Mouse (Mus musculus) lung, postnatal 25 days (tissue): ENCODE measurements around the gene Slc22a3.
A peak's percentile ranks its signal among the peaks of the same experiment; 100 is the strongest.

Source experiments
- DNase-seq: peaks from one replicate; pipeline ENCODE4 v3.0.0; 2022; ENCODE audit warnings: low spot score

The Slc22a3 gene

DNA sequence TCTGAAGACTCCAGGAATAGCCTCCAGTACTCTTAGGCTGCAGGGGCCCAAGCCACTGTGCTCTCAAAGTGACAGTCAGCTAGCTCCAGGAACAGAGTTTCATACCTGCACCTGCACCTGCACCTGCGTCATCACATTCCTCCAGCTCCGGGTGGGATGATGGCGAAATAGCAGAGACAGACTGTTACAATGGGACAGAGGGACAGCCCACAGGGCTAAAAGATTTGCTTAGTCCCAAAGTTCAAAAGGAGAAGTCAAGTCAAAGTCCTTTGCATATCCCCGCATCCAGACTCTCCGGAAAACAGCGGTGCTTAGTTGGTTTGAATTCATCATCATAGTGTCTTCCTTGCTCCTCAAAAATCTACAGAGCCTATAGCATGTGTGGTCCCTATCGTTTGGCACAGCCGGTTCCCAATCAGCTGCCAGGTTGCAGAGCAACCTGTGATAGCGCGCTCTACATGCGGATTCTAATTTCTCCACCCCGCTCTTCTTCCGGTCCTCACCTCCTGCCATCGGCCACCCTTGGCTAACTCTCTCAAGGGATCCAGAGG, at the start of gene Slc22a3:
Slc22a3 (minus strand) TSS at position 51 of the 551 bp plus-strand sequence.
- DNase-seq, result no peak

DNA sequence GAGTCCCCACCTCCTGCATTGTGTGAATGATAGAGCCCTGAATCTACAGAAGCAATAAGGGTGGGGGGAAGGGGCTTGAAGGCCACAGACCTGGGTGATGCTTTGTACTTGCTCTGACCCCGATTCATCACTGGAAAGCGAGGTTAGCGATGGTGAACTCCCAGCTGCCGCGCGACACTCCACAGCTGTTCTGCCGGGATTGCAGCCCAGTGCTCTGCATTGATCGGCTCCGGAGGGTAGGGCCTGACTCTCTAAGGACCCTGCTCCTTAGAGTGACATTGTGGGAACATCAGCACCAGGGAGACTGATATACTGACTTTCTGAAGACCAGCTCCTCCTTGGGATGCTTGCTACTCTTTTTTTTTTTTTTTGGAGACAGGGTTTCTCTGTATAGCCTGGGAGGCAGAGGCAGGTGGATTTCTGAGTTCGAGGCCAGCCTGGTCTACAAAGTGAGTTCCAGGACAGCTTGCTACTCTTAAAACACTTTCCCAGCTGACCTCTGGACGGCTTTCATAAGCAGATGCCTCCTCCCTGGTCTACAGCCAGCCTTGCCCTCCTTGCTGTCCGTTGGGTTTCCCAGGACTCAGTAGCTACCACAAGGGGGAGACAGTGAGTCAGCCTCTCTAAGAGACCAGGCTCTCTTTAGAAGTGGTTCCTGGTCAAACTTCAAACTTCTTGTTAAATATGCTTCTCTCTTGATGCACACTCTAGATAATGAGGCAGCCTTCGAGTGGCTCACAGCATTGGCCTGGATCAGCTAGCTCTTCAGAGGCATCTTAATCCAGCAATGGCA, 27.0 kb upstream of the Slc22a3 start:
- peak; percentile 75 for DNase-seq

DNA sequence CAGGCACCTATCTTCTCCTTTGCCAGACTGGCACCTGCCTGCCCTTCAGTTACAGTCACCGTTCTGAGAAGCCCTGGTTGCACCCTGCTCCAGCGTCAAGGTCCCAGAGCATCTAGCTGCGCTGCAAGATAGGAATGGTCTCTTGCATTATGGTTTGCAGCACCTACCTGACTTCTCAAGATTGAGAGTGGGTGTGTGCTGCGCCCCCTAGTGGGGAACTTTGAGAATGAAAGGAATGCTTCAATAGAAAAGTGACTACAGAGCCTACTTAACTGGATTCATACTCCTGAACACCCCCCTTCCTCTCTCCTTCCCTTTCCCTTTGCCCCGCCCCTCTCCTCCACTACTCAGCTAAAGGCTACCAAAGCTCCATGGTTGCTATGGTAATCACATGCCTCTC, 24.6 kb upstream of the Slc22a3 start:
- DNase-seq, result peak; percentile 35

DNA sequence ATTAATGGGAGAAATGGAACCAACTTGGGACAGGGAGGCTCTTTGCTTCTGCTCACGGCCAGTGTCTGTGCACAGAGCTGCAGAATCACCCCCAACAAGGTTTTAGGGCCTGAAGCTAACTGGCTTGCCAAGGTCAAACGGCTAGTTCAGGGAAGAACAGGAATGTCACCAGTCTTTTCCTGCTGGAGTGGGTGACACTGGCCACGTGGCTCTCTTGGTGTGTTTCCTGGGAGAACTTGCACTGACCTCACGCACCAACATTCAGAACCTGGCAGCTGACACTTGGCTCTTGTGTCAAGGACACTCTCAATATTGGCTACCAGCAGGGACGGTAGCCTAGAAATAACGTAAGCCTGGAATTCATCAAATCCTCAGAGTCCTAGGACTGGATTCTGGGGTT, 22.6 kb upstream of the Slc22a3 start:
- DNase-seq, result peak; percentile 10

DNA sequence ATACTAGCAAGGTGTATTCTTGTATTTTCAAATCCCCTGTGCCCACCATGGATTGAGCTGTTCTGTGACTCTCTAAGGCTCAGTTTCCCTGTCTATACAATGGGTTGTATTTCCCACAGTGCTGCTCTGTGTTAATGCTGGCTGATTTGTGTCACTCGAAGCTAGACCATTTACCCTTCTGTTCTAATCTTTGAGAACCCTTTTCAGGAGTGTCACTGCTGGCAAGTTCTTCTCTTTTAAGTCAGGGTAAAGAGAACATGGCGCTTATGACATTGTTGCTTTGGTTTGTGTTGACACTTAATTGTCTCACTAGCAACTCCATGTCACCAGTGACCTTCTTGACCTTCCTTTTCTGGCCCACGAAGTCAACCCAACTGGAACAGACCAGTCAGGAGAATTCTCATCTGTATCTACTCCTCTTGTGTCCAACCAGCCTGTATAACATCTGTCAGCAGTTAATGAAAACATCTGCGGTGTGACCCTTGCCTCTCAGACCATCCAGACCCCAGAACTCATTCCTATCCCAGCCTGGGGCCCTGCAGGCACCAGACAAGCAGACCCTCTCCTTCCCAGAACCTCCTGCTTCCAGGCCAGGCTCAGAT, 22.0 kb upstream of the Slc22a3 start:
- peak; percentile 50 for DNase-seq

DNA sequence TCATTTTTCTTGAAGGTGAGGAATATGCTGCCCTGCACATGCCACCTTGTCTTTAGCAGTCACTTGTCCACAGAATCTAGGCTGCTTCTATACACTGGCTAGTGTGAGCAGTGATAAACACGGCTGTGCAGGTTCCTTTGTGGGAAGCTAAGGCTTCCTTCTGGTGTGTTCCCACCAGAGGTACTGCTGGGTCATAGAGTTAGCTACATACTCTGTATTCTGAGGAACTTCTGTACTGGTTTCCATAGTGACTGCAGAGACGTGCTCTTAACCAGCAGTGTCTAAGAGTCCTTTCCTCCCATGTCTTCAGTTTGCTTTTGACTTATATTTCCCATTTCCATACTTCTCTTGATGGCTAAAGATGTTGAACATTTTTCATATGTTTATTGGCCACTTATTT, 11.6 kb upstream of the Slc22a3 start:
- DNase-seq, result no peak

DNA sequence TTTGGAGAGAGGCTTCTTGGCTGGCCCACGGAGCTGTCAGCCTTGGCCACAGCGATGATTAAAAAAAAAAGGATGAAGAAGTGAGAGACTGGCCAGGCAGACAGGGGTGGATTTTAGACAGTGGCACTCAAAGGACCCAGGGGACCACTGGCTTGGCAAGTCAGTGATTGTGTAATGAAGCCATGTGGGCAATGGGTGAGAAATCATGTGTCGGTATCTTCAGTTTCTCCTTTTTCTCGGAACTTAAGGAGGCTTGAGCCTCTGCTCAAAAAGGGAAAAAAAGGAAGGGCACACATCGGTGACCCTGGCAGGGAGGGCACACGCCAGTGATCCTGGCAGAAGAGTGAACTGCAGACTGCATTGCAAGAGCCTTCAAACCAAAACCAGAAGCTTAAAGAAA, 10.7 kb upstream of the Slc22a3 start:
- DNase-seq, result no peak

DNA sequence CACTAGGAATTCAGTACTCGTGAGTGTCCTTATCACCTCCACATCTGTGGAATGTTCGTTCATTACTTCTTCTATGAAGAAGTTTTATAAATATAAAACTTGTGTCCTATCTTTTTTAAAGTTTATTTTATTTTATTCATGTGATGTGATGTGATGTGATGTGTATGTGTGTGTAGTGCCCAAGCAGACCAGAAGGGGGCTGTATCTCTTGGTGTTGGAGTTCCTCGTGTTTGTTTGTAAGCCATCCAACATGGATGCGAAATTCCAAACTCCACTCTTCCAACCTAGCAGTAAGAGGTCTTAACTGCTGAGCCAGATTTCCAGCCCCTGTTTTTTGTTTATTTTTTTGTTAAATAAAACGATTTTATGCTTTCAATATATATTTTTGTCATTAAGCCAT, 6.5 kb upstream of the Slc22a3 start:
- no peak for DNase-seq

DNA sequence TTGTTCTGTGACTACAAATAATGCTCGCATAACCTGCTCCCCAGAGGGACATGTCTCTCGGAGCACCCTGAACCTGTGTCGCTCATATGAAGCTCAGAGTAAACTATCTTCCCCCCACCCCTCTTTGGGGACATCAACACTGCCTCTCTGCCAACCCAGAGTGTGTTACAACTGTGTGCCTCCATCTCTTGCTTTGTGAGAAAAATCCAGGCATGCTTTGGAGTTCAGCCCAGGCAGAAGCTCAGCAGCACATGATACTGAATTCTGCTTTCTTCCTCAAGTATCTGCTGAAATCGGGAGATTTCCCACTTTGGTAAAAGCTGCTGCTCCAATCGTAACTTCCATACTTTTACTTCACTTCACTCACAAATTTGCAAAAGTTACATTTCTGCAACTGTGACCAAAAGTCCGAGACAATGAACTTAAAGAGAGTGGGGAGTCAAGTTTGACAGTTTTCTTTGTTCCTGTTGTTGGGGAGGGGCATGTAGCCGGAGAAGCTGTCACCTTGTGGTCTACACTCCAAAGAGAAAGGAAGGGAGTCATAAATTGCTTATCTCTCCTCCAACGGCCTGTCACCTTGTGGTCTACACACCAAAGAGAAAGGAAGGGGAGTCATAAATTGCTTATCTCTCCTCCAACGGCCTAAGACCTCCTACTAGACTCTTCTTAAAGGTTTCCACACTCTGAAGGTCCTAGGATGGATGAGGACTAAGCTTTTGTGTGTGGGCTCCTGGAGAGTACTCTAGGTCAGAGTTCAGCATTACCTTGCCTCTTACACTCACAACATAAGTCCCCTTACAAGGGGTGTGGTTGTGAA, 5.8 kb upstream of the Slc22a3 start:
- no peak for DNase-seq

DNA sequence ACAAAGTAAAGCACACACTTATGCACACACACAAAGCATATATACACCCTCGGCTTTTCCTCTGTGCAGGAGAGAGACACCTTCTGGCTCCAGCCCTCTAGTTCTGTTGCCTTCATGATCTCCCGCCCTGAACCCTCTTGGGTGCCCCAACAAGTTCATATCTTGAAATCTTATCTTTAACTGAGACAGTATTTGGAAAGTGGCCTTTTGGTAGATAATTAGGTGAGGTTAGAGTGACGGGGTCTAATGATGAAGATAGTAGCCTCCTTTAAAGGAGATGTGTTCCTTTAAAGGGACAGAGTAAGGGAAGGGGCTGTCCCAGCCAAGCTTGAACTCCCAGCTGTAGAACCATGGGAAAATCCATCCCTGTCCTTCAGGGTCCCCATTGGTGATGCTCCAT, 3.7 kb upstream of the Slc22a3 start:
- no peak for DNase-seq

DNA sequence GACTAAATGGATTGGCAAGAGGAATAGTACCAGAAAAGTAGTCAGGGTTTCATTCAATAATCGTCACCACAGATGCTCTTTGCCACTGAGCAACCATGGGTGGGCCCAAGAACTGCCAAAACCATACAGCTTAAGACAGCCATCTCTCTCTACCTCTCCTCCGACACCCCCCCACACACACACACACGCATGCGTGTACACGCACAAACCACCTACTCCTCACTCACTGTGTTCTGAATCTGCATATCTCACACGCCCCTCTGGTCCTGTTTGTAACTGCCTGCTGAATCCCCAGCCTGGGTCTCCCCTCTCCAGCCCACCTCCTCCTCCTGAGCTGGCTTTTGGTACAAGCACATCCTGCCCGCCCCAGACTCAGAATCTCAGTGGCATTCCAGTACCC, 872 bp upstream of the Slc22a3 start:
- DNase-seq, result no peak

DNA sequence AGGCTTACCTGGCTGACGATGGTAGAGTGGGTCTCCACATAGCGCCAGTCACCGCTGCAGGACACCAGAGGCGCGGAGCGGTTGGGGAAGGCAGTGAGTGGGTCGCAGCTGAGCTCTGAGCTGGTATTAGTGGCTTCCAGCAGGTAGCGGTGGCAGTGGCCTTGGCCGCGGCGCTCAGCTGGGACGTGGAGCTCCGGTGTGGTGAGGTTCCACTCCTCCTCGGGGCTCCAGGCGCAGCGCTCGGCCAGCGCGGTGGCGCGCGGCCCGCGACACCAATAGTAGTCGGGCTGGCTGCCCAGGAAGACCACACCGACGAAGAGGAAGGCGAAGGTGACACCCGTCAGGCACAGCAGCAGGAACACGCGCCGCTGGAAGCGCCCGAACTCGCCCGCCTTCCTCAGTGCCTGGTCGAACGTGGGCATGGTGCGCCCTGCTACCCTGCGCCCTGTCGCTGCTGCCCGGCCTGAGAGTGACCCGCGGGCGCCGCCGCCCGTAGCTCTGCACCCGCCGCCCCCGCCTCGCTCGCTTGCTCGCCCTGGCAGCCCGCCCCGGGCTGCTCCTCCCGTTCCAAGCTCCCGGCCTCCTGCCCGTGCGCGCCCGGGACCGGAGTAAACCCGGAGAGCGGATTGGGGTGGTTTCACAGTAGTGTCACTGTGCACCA, 471 bp downstream of the Slc22a3 start:
- DNase-seq, result peak; percentile 10

DNA sequence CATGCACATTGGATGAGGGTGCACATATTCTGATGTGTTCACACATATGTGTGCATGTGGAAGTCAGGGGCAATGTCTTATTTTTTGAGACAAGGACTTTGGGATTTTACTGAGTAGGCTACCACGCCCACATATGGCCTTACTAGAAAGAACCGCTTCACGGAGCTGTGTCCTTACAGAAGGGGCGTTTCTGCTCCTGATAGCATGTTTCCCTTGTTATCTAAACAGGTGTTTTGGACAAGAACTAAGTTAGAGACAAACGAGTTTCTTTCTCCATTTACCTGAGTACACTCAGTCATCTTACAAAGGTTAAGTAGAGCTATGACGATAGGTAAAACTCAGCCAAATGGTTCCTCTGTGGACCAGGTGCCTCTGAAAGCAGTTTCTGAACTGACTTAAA, 1.8 kb downstream of the Slc22a3 start:
- no peak for DNase-seq

DNA sequence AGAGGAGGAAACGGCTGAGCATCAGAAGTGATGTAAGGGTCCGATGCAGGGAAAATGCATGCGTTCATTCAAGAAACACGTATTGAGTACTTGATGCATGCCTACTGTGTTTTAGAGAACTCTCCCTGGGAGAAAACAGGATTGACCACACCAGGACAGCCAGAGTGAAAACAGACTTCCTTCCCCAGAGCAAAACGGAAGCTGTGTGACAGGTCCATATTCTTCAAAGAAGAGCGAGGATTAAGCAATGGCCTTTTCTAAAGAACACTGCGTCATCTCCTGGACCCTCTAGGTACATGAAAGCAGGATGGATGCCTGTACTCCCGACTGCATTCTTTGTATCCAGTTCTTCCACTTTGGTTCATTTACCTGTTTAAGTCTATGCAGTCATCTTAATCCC, 8.1 kb downstream of the Slc22a3 start:
- no peak for DNase-seq

DNA sequence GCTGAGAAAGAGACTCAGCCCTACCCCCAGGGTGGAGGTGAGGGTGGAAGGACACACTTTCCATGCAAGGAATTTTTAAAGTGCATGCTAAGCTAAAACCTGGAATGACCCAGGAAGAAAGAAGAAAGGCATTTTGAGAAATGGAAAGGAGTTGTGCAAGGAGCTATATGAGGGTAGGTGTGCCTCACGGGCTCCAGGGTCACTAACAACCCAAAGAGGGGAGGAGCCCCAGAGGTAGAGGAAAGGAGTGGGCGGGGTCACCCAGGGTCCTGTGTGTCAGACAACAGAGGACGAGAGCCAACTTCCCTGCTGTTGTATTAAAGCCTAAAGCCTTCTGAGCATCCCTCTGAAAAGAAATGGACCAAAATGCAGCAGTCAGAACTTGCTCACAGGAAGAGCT, 11.9 kb downstream of the Slc22a3 start:
- DNase-seq, result no peak

DNA sequence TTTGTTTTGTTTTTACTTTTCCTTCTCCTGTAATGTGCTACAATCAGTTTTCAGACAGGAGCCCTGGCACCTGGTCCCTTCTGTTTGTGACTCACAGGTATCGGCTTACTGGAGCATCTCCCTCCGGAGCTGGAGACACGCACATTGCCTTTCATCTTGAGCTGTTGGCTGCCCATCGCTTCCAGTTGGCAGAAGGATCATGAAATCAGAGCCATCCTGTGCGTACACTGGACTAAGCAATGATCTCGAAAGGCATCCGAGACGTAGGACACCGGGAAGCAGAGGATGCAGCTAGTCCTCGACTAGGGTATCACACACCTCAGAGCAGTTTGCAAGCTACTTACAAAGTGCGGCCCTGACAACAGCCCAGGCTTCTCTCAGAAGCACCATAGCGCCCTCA, 15.9 kb downstream of the Slc22a3 start:
- no peak for DNase-seq

DNA sequence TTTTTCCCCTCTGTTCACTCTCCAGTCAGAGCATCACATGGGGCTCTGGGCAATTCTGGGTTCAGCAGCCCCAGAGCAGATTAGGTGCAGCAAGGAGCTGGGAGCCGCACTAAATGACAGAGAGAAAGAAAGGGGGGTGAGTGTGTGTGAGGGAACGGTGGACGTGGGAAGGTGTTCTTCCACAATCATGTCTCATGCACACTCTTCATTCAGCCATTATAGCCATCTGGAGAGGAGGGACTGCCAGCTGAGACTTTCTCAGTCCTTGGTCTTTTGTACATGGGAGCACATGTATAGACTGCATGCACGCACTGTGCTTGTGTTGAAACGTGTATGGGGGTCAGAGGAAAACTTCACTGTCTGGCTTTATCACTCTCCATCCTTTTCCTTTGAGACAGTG, 17.6 kb downstream of the Slc22a3 start:
- DNase-seq, result no peak

DNA sequence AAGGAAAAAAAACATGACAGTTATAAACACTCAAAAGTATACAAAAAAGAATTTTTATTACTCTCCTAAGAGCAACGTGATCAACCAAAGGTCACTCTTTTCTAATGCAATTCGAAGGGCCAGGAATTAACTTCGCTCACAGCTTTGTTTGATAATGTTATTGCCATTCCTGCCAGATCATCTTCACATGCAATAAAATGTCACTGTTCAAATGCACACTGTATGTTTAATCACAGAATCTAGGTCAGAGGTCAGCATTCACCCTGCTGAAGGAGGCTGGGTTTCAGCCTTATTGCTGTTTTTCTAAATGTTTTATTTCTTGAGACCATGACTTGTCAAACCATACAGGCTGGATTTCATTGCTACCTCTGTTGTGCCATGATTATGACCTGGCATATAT, 21.8 kb downstream of the Slc22a3 start:
- no peak for DNase-seq

DNA sequence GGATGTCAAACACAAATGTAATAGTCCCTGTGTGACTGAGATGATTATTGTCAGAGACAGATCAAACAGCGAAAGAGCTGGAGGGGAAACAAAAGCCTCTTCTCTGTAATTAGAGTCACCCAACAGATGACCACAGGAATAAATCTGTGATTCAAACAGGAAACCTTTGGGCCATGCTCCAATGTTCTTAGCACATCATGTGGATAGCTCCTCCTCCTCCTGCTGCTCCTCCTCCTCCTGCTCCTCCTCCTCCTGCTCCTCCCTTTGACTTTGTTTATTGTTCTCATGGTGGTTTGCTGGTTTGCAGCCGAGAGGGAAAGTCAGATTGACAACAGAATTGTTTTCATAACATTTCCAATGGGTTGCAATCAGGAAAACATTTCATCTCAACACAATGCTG, 28.1 kb downstream of the Slc22a3 start:
- DNase-seq, result peak; percentile 12

DNA sequence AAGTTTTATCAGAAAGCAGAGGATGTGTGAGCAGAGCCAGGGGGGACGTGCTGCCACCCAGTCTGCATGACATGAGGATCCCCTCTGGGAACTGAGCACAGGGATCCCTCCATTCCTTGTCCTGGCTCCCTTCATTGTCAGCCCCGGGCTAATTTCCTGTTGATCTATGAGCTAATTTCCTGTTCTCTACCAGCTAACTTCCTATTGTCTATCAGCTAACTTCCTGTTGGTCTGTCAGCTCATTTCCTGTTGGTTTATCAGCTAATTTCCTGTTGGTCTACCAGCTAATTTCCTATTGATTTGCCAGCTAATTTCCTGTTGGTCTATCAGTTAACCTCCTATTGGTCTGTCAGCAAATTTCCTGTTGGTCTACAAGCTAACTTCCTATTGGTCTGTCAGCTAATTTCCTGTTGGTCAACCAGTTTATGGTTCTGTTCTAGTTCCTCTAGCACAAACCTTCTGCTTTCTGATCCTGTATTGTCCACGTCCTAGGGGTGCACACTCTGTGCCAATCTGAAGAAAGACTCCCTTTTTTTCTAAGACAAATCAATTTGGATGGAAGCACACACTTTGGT, 32.9 kb downstream of the Slc22a3 start:
- no peak for DNase-seq

DNA sequence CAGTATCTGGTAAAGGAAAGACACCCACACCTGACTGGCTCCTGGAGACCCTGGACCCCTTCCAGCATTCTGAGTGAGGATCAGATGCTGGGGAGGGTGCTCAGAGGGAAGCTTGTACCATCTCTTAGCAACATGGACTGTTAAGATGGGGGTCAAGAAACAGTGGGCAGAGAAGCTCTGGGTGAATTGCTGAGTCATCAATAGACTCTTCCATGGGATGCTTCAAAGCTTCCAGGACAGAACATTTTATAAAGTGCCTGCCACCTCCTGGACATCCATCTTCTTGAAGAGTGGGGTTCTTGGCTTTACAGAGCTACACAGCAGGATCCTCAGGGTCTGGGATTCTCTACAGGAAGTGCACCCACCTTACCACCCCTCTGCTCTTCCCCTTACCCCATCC, 35.0 kb downstream of the Slc22a3 start:
- no peak for DNase-seq

DNA sequence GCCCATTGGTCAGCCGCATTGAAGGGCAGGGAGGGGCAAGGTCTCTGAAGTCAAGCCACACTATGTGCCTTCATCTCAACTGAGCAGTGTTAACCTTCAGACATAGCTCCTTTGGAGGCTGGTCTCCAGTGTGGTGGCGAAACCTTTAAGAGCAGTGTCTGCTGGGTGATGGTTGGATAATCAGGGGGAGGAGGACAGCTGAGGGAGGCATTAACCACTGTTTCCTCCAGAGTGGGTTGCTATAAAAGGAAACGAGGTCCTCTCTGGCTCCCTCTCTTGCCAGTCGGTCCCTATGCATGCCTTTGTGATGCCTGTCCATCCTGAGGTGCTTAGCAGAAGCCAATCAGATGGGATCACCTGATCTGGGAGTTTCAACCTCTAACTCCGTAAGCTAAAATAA, 38.8 kb downstream of the Slc22a3 start:
- DNase-seq, result no peak
